Mouse (Mus musculus) ES-Bruce4 (cell line): ENCODE results near the gene Tnfrsf25.

ENCODE experiments used
- CTCF ChIP-seq: IDR thresholded peaks from one replicate; pipeline ENCODE4 v1.8.1; 2011; ENCODE audit warnings: low read depth, low read length
- EP300 ChIP-seq: IDR thresholded peaks from 2 replicates; pipeline ENCODE4 v1.6.1; 2011; ENCODE audit warnings: low read depth, low read length; ENCODE audit not compliant: insufficient read depth
- POLR2A ChIP-seq: IDR thresholded peaks from one replicate; pipeline ENCODE4 v1.8.1; 2011; ENCODE audit warnings: low read length; ENCODE audit not compliant: insufficient read depth

DNA sequence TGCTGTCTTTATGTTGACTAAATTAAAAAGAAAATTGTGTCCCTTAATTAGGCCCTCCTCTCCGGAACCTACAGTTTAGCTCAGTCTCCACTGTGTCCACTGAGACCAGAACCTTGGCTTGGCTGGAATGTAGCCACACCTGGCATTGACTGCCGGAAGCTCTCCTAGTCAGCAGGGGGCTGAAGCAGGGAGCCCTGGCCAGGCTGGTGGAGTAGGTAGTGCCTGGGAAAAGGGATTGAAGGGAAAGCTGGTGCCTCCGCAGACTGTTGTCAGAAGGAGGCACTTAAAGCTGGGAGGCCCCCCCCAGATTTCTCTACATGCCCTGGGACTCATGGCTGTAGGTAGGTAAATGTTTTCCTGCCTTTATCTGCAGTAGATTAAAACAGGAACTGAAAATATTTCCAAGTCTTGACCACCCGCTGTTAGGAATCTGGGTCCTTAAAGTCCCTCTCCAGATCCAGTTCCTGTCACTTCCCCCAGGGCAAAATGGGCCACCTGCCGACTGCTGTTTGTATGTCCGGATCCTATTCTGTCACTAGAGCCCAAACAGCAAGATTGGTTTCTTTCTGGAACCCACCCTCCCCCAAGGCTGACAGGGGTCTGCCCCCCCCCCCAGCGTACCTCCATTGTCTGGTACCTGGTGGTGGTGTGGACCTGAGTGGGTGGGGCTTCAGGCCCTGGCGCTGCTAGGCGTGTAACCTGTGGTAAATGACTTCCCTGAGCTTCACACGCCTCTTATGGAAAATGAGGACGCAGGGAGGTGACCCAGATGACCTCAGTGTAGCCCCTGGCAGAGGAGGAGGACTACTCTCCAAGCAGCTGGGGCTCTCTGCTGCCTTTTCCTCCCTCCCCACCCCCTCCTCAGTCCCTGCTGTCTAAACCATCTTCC lies 17.6 kb upstream of the Tnfrsf25 start:
- TF ChIP-seq CTCF (no peak), POLR2A (no peak), EP300 (peak; percentile 95)
